In genomic region chr6:118046511-118046910, GRCm38 (mm10) we compare ENCODE assay signal across 24 mouse cellular contexts. TPM values are rescaled to one million over a fixed set of nuclear protein-coding genes. Genes with fewer than 3 reads are reported as not detected.
"Had no signal": no experiment of that assay in that cellular context is flagged by ENCODE, and none has a peak within 500 bp of the region (broad histone marks: within the 10 kb centered on the region; RNA-seq: fewer than 3 reads in every experiment).

No protein-coding gene starts in this region.

- H3K4me2 ChIP-seq: heart, embryonic 12.5 days; hindbrain, embryonic 12.5 days; hindbrain, embryonic 14.5 days; intestine, embryonic 15.5 days; limb, embryonic 12.5 days; liver, embryonic 11.5 days; liver, embryonic 13.5 days had no signal

- H3K27ac ChIP-seq: gastrocnemius, adult 2 months; heart, adult 2 months; hindbrain, embryonic 12.5 days; hindbrain, embryonic 14.5 days; intestine, embryonic 15.5 days; limb, embryonic 10.5 days; limb, embryonic 12.5 days; liver, embryonic 13.5 days had no signal

- H3K4me3 ChIP-seq: gastrocnemius, adult 2 months; heart, adult 2 months; heart, embryonic 12.5 days; hindbrain, embryonic 10.5 days; hindbrain, embryonic 12.5 days; intestine, embryonic 15.5 days; limb, embryonic 10.5 days; limb, embryonic 12.5 days; liver, embryonic 13.5 days had no signal

- H3K27me3 ChIP-seq: hindbrain, embryonic 12.5 days; intestine, embryonic 15.5 days; limb, embryonic 12.5 days; liver, embryonic 13.5 days had no signal

- H3K4me1 ChIP-seq: hindbrain, embryonic 12.5 days; intestine, embryonic 15.5 days; limb, embryonic 10.5 days; limb, embryonic 12.5 days; liver, embryonic 13.5 days had no signal

- DNase-seq: gastrocnemius, adult 2 months; gastrocnemius, postnatal 10 days; gastrocnemius, postnatal 25 days; heart, adult 2 months; heart, postnatal 10 days; heart, postnatal 4 days; kidney, adult 18-20 months; kidney, adult 8-10 months; kidney, postnatal 10 days; kidney, postnatal 25 days; kidney, postnatal 4 days; liver; liver, embryonic 13.5 days had no signal

- H3K9ac ChIP-seq: heart, embryonic 12.5 days; hindbrain, embryonic 12.5 days; hindbrain, embryonic 14.5 days; intestine, embryonic 15.5 days; limb, embryonic 12.5 days; liver, embryonic 13.5 days had no signal

- ATAC-seq: inflammation-experienced regulatory T-cells, adult 6 months; intestine, embryonic 15.5 days; intestine, postnatal 0 days had no signal

- H3K36me3 ChIP-seq: heart, embryonic 12.5 days; hindbrain, embryonic 10.5 days; hindbrain, embryonic 12.5 days; intestine, embryonic 15.5 days; limb, embryonic 10.5 days; limb, embryonic 12.5 days; liver, embryonic 13.5 days had no signal

- H3K9me3 ChIP-seq: heart, embryonic 12.5 days; hindbrain, embryonic 10.5 days; hindbrain, embryonic 12.5 days; intestine, embryonic 15.5 days; limb, embryonic 10.5 days; liver, embryonic 13.5 days had no signal

RNA-seq across cellular contexts. Expression of gene Rasgef1a, which starts 35.3 kb away (rescaled TPM):
- total RNA-seq: granulocyte monocyte progenitor cell, adult 5-6 weeks had no signal
- polyA plus RNA-seq: hindbrain, embryonic 10.5 days; limb, embryonic 10.5 days; limb, embryonic 12.5 days had no signal
